Mouse (Mus musculus) left cerebral cortex, postnatal 10 days (tissue): ENCODE measurements around the gene Oas3. TPM values are rescaled to one million over a fixed set of nuclear protein-coding genes. Genes with fewer than 3 reads are reported as not detected.
A peak's percentile ranks its signal among the peaks of the same experiment; 100 is the strongest.

Experiments
- DNase-seq, 2 experiments: peaks; one replicate each; pipeline ENCODE4 v3.0.0; 2021 to 2022; ENCODE audit warnings: low spot score in 2 of 2, mixed read lengths in 1 of 2; ENCODE audit errors: extremely low spot score in 1 of 2
- intact Hi-C: fragments of 180-260 bp; cut with DNase I; formaldehyde crosslinking; loops from one replicate; pipeline ENCODE4 v1.15.1; 2025
- total RNA-seq, 2 experiments: library from RNA; stranded (reverse); gene quantifications; 2 replicates each; pipeline ENCODE4 v1.2.3; 2021

Gene Oas3
- total RNA-seq, 2 experiments from 2014 or later, result 0.06 TPM; not detected in 1

DNA sequence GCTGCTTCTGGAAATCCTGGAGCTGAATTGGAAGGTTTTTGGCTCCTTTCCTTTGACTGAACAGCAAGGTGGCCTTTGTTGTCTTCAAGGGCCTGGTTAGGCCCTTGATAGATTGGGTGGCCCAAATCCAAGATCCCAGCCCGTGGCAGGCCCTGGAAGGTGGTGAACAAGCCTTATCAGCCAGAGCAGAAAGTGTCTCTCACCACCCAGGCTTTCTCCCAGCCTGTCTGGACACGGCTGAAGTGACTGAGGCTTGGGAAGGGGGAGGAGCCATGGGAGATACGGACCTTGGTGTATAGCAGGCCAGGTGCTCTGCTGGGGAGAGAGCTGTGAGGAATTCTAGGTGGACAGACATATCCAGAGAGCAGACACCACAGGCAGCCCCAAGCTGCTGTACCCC is 8.1 kb downstream of the Oas3 start:
- intact Hi-C loops, result no loop called here
- DNase-seq, result no peak

DNA sequence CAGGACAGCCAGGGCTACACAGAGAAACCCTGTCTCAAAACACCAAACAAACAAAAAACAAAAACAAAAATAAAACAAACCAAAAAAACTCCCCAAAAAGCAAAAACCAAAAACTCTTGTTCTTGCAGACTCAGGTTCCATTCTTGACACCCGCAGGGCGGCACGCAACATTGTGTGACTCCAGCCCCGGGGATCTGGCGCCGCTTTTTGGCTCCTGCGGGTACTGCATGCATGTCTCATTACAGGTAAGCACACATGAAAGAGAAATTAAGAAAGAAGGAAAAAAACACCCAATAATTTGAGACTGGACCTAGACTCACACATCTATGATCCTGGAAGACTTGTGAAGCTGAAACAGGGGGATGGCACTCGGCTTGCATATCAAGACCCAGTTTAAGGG is 12.5 kb downstream of the Oas3 start:
- no peak for DNase-seq
- intact Hi-C loops, result no loop called here

- intact Hi-C loops, result no loop called here
- DNase-seq, result no peak
These were observed 15.6 kb downstream of the Oas3 start for GRCm38 (mm10) chr5:120761901-120762300.

GRCm38 (mm10) chr5:120754215-120754614 is 23.2 kb downstream of the Oas3 start:
- DNase-seq, result no peak
- intact Hi-C loops, result no loop called here

GRCm38 (mm10) chr5:120752786-120753185 is 24.7 kb downstream of the Oas3 start:
- DNase-seq, result no peak
- intact Hi-C loops, result no loop called here

GRCm38 (mm10) chr5:120751206-120751605 is 26.3 kb downstream of the Oas3 start:
- intact Hi-C loops, result no loop called here
- no peak for DNase-seq

- intact Hi-C loops, result loop anchor here (5.0 kb wide), 1 partner anchor 127 kb away; no protein-coding TSS in a partner anchor
- DNase-seq, result no peak
These were observed 27.8 kb downstream of the Oas3 start, which contains the start of gene Oas2 for GRCm38 (mm10) chr5:120749688-120750087. TSS of gene Oas2 (minus strand) at chr5:120749853.

DNA sequence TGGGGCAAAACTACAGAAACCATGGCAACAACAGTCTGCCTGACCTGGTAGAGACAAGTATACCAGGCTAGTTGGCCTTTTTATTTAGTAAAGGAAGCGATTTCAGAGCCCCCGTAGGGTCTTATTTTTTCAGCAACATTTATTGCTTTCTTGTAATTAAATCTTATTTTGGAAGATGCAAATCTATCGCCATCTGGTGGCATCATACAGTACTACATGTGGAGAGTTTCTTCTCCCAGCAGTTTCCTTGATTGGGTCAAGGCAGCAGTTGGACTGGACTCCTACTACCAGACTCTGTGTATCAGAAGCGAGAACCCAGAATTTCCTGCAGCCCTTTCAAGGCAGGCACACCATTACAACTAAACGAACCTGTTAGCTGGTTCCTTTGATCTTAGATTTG is 31.0 kb downstream of the Oas3 start:
- intact Hi-C loops, result loop anchor here (5.0 kb wide), 1 partner anchor 124 kb away; no protein-coding TSS in a partner anchor
- peak; percentile 49 to 68 for DNase-seq

- DNase-seq, result no peak
- intact Hi-C loops, result no loop called here
These were observed 35.3 kb downstream of the Oas3 start for GRCm38 (mm10) chr5:120742125-120742524.

DNA sequence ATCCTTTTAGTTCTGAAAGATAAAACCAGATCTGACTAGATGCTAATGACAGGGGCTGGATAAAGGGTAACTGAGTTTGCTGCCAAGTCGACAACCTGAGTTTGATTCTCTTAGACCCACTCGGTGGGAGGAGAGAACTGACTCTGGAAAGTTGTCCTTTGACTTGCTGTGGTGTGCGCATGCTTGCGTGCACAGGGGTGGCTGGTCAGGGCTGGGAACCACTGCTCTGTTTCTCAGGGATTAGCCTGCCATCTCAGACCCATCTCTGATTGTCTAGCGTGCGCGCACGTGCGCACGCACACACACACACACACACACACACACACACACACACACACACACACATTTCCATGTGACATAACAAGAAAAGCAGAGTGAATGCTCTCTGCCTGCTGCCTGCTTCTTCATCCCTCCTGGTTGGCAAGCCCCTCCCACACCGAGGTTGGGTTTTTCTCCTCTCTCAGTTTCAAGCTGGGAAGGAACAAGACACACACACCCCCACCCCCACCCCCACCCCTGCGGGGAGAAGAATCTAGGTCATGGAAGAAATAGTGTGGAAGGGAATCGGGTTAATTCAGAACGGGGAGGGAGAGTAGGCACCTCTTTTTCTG is 43.0 kb downstream of the Oas3 start:
- intact Hi-C loops, result no loop called here
- peak in 1 of 2 experiments; percentile 66 for DNase-seq

GRCm38 (mm10) chr5:120733696-120734095 is 43.8 kb downstream of the Oas3 start:
- DNase-seq, result no peak

DNA sequence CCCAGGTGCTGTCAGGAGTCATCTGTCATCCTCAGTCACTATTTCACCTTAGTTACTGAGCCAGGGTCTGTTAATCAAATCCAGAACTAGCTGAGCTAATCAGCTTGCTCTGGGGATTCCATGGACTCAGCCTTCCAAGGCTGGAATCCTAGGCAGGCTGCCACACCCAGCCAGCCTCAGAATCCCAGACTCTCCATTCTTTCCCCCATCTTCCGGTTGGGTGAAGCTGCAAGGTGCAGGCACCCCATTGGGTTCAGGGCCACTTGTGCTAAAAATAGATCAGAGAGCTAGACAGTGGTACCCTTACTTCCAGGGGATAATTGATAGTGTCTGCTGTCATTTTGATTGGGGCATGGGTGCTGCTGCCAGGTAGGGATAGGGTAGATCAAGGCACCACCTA is 44.7 kb downstream of the Oas3 start:
- intact Hi-C loops, result no loop called here
- no peak for DNase-seq

More at GRCm38 (mm10) chr5:120733696-120734095, 43.8 kb downstream of the Oas3 start:
- intact Hi-C loops, result no loop called here

DNA sequence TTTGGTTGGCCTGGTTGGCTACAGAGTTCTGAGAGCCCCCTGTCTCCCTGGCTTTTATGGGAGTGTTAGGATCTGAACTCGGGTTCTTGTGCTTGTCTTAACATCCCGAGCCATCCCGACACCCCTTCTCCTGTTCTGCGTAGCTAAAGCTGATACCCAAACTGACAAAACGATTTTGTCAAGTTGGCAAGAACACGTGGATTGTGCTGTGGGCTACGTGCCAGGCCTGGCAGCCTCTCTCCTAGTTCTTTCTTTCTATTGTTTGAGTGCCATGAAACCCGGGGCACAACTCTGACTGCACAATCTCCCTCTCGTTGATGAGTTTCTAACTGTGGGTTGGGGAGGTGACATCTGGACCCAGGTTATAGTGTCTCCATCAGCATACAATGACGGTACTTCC is 48.1 kb downstream of the Oas3 start:
- intact Hi-C loops, result no loop called here
- peak in 1 of 2 experiments; percentile 57 for DNase-seq

DNA sequence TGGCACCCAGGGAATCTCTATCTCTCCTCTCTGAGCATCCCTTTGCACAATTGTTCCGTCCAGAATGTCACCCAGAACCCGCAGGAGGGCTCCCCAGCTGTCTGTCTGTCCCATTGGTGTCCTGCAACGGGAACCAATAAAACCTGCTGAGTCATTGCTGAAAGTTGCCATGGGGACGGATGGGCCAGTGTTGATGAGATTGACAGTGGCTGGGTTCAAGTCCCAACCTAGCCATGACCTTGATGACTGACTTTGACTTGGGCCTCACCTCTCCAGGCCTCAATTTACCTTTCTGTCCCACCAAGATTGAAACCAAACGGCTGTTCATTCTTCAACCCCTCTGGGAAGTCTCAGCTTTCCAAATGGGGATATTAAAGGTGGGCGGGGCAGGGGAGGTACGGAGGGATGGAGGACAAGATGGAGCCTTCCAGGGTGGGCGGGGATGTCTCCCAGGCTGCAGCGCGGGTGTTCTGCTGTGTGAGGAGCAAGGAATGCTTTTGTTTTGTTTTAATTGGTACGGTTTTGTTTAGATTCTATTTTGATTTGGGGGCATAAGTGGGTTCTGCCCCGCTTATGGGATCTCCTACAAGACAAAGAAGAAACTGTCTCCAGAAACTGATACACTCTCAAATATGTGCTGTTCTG is 51.5 kb downstream of the Oas3 start:
- intact Hi-C loops, result no loop called here
- no peak for DNase-seq

DNA sequence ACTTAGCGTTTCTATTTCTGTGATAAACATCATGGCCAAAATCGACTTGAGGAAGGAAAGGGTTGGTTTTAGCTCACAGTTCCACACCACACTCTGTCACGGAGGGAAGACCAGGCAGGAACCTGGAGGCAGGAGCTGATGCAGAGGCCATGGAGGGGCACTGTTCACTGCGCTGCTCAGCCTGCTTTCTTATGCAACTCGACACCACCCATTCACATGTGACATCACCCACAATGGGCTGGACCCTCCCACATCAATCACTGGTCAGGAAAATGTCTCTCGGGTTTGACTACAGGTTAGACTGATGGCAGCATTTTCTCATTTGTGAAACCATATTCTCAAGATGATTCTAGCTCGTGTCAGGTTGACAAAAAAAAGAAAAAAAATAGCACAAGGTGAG is 56.5 kb downstream of the Oas3 start:
- DNase-seq, result no peak
- intact Hi-C loops, result no loop called here

DNA sequence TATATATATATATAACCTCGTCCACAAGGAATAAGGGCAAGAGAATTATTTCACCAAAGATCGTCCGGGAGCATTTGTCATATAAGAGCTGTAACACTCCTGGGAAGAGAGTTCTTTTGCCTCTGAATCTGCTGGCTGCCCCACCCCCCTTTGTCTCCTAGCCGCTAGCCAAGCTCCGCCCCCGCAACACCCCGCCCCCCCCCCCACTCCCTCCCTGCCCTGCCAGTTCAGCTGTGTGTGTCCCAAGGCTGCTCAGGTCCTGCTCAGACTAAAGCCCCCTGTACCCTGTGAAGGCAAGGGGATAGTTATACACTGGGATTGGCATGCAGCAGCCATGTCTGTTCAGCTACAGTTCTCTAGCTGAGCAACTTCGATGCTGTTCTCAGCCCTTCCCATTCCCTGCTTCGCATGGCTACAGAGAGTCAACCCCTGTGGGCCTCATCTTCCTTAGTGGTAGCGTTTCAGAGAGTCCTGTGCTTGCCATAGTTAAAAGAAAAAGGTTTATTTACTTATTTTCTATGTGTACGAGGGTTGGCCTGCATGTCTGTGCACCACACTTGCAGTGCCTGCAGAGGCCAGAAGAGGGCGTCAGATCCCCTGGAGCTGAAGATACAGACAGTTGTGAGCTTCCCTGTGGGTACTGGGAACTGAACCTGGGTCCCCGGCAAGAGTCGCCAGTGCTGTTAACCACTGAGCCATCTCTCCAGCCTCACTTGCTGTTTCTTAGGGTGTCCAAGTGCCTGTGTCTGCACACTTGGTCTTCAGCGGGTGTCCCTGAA is 58.7 kb downstream of the Oas3 start:
- intact Hi-C loops, result no loop called here
- no peak for DNase-seq

- intact Hi-C loops, result no loop called here
- DNase-seq, result peak in 1 of 2 experiments; percentile 46
These were observed 60.3 kb downstream of the Oas3 start for GRCm38 (mm10) chr5:120717136-120717535.

DNA sequence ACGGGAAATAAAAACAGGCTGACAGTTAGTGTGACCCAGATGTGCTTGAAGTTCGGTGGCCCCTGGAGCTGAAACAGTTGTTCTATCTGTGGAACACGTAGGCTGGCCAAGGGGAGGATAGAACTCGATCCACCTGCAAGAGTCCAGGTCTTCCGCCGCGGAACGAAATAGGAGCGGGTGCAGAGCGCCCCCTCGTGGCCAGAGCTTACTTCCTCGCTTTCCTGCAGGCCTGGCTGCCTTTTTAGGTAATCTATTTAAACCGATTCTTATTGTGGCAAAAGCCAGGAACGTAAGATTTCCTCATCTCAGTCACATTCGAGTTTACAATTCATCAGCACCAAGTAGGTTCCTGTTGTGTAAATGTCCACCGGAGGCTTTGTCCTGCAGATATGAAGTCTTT is 63.1 kb downstream of the Oas3 start:
- DNase-seq, result peak; percentile 58 to 80
- intact Hi-C loops, result no loop called here

DNA sequence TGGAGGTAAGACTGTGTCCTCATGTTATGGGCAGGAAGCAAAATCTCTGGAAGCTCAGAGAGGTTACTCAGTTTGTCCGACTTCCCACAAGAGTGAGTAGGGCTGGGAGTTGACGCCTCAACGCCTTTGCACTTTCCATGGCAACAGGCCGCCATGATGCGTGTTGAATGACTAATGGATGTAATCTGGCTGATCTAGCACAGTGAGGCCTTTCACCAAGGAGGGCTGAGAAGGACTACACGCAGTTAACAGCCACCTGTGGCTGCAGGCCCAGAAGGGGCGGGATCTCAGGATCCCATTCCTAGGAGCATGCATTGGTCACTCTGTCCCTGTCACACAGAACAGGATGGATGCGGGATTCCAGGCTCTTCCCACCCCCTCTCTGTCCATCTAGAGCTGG is 64.7 kb downstream of the Oas3 start:
- intact Hi-C loops, result loop anchor here (2.0 kb wide), 1 partner anchor 92 kb away; no protein-coding TSS in a partner anchor

DNA sequence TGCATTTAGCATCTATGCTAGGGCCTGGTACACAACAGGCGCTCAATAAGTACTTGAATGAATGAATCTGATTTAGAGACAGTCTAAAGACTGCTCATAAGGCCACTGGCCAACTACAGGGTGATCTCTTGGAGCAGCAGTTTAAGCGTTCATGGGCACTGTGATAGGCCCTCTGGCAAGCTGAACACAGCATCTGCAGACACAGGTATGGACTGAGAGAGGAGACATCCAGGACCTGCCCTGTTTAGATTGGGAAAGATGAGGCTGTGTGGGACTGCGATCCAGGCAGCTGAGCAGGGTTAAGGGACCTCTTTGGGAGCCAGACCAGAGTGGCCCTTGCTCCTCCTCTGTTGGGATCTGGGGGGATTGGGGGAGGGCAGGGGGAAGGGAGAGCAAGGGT is 65.6 kb downstream of the Oas3 start, which contains the start of gene Dtx1:
Dtx1 (minus strand) TSS at position 101 of the 400 bp plus-strand sequence.
- no peak for DNase-seq
- intact Hi-C loops, result loop anchor here (2.0 kb wide), 2 partner anchors 31 to 91 kb away; no protein-coding TSS in a partner anchor

More for the DNA sequence above, 64.7 kb downstream of the Oas3 start:
- DNase-seq, result no peak
